Mouse (Mus musculus) kidney, adult 18-20 months (tissue): ENCODE data around the gene Dysf.
A peak's percentile ranks its signal among the peaks of the same experiment; 100 is the strongest.

Experiments used
- DNase-seq: peaks from one replicate; pipeline ENCODE4 v3.0.0; 2021

The Dysf gene

DNA sequence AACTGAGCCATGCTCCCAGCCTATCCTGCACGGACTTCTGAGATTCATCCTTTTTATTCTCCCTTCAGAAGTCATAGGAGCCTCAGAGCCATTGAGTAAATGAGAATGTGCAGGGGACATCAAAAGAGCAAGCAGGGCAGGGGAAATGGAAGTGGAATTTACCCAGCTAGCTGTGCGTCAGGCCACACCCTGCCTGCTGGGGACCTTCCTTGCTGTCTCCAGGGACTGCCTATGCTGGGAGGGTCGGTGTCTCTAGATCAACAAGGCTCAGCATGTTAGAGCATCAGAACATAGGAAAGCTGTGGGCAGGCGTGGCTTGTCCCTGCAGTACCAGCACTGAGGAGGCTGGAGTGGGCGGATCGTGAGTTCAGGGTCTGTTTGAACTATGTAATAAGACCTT, 42.6 kb downstream of the Dysf start:
- DNase-seq = no peak

DNA sequence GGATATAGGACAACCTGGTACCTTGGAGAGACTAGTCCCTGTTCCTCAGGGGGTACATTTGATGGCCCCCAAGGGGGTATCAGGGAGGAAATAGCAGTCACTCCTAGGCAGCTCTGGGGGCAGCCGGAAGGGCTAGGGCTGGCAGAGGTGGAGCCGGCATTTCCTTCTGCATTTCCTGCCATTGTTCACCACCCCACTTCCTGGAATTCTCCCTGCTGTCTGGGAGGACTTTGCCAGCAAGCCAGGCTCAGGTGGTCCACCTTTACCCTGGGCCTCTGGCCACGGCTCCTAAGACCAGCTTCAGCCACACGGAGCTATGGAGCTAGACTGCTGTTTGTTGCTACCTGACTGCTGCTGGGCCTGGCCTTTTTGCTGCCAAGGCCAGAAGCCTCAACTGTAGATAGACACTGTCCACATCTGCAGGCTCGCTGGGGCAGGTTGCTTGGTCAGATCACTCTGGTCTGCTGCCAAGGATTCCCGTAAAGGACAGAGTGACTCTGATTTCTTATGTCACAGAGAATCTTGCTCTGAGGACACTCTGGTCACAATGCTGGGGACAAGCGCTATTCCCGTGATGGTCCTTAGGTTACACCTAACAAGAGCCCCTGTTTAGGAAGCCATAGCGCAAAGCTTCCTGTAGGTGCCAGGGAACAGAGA, 45.6 kb downstream of the Dysf start:
- peak; percentile 44 for DNase-seq

DNA sequence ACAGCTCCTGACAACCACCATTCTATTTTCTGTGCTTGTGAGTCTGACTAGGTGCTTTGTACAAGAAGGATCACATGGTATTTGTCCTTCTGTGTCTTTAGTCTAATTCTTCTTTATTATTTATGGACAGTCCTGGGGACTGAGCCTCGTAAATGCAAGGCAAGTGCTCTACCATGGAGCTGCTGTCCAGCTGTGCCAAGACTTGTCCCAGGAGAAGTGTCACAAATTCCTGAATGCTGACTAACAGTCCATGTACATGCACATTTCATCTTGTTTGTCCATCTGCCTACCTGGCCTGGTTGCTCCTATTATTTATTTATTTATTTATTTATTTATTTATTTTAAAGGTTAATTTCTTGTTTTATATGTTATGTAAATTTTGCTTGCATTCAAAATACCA, 47.2 kb downstream of the Dysf start:
- DNase-seq = no peak

DNA sequence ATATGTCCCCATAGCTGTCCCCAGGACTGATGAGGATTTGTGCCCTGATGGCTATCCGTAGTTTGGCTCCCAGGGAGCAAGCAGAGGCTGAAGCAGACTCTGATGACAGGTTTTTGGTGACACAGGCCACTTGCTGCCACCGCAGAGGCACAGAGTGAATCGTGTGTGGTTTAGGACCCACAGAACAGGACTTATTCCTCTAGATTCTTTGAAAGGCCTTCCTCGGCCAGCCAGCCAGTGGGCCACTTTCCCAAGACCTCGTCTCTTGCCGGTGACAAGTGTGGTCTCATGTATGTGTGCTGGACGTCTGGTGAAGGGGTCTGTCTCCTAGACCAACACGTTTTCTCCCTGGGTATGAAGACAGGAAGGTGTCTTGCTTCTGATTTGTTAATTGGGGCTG, 48.8 kb downstream of the Dysf start:
- no peak for DNase-seq

DNA sequence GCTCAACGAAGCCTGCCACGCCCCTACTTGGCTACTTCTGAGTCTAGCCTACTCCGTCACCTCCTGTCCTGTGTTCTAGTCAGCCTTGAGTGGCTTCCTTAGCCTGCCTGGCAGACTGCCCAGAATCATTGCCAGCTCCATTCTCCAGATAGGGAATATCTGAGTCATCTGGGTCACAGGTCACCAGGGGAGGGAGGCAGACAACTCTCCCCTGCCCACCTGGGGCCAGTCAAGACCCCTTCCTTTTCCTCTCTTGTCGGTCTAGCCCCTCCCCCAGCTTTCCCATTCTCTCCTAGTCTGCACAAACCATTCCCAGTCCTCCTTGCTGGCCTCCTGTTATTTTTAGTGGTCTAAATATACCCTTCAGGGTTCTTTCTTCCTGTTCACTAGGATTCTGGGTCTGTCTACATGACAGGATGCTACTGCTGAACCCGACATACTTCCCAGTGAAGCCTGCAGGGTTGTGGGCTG, 50.3 kb downstream of the Dysf start:
- peak; percentile 70 for DNase-seq

DNA sequence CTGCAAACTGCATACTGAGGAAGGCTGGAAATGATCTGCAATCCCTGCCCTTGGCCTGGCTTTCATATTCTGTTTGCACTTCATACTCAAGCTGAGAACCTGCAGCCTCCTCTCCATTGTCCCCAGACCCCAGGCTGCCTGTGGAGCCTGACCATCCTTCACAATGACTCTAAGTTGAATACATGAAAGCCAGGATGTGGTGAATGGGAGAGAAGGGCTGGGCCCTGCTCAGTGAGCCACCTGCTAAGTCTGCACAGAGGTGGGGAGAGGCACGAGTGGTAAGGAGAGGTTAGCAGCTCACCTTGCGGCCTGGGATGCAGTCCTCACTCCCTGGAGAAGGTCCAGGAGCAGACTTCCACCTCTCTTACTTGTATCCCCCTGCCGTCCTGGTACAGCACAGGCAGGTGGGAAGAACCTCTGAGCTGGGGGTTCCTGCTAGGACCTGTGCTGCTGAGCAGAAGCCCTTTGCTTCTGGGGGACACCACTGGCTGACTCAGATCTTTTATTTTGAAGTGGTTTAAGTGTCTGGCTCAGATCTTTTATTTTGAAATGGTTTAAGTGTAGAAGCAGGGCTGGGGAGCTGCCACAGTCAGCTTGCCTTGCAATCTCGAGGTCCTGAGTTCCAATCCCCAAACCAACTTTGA, 51.5 kb downstream of the Dysf start:
- no peak for DNase-seq

GRCm38 (mm10) chr6:84061328-84061727, 52.9 kb downstream of the Dysf start:
- DNase-seq = peak; percentile 68

DNA sequence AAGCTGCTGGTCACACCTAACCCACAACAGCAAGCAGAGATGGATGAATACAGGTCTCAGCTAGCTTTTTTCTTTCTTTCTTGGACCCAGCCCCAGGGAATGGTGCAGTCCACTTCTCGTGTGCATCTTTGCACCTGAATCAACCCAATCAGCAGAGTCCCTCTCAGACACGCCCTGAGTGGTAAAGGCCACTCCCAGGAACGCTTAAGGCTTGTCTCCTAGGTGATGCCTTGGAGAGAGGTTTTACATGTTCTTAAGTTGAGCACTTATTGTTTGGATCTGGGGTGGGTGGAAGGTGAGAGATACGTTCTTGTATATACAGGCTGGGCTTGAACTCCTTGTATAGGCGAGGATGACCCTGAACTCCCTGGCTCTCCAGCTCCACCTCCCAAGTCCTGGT, 54.2 kb downstream of the Dysf start:
- DNase-seq = no peak

GRCm38 (mm10) chr6:84068236-84068635, 59.8 kb downstream of the Dysf start:
- DNase-seq = no peak

- DNase-seq = no peak
Observed at GRCm38 (mm10) chr6:84070251-84070650, 61.9 kb downstream of the Dysf start.

- DNase-seq = no peak
Observed at GRCm38 (mm10) chr6:84072574-84072973, 64.2 kb downstream of the Dysf start.

DNA sequence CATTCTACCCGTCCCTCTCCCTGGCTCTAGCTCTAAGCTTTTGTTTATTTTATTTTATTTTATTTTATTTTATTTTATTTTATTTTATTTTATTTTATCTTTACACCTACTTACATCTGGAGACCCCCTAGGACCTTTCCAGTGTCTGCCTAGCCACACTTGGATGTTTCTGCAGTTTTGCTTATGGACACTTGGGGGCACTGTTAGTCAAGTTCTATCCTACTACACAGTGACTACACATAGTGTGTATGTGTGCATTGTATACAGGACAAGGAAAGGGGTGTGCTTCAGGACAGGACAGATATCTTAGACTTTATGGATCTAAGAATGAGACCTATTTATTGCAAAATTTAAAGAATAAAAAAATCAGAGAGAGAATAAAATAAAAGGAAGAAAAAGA, 69.8 kb downstream of the Dysf start:
- no peak for DNase-seq

GRCm38 (mm10) chr6:84080631-84081030, 72.2 kb downstream of the Dysf start:
- DNase-seq = no peak

- DNase-seq = no peak
Observed at GRCm38 (mm10) chr6:84084757-84085156, 76.4 kb downstream of the Dysf start.

DNA sequence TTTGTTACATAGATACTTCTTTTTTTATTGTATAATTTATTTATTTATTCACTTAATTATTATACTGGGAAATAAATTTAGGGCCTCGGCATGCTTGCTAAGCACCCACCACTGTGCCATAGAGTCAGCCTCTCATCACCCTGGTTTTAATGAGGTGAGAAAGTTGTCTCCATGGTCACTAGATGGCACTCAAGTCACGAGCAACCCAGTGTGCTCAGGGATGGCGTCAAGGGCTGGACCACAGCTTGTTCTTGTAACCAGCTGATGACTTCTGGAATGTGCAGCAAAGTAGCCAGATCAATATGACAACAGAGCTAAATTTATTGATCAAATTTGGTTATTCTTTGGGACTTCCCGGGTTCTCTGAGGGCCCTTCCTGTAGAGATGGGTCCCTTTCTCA, 85.1 kb downstream of the Dysf start:
- no peak for DNase-seq

DNA sequence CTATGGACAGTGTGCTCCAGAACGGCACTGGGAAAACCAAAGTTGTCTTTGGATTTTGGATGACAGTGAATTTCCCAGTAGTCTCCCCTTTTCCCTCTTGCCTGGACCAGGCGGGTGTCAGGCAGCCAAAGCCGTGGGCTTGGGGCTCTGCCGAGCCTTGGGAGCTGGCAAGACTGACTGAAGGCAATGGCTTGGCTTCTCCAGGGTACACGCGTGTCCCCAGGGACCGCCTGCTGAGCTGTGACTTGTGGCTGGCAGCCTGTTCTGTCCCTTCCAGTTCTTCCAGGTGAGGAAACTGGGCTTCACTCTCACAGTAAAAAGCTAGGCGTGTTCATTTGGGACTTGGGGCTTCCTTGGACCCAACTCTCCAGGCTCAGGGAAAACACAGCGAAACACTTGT, 86.1 kb downstream of the Dysf start:
- no peak for DNase-seq

DNA sequence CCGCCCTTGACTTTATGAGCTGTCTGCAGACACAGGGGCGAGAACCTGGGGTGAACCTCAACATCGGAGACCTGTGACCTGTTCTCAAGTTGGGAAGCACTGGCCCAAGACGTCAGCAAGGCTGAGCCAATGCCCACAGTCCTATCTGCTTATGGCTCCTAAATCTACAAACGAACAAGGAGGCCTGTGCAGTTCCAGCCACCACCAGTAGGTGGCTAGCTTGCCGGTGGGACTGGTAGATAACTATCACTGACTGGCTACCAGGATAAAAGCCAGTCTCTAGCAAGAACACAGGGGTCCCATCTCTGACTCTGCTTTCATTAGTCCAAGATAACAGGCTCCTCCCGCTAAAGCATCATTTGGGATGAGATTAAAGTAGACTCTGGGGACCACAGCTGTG, 86.6 kb downstream of the Dysf start:
- peak; percentile 80 for DNase-seq

DNA sequence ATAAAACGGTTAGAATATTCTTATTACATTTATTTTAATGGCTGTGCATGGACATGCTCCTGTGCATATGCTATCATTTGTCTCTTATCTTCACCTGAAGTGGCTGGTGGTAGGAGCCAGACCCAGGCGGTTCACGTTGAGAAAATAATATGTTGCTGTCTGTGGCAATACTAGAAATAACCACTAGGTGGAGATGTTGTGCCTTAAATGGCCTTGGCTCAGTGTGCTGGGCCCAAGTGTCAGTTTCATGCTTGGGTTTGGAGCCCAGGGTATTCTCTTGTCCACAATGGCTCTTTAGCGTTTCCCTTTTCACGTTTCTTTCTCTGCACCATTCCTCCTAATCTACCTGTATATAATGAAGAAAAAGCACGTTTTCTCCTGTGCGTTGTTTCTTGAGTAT, 87.5 kb downstream of the Dysf start:
- peak; percentile 30 for DNase-seq

GRCm38 (mm10) chr6:84102002-84102401, 93.6 kb downstream of the Dysf start:
- no peak for DNase-seq

DNA sequence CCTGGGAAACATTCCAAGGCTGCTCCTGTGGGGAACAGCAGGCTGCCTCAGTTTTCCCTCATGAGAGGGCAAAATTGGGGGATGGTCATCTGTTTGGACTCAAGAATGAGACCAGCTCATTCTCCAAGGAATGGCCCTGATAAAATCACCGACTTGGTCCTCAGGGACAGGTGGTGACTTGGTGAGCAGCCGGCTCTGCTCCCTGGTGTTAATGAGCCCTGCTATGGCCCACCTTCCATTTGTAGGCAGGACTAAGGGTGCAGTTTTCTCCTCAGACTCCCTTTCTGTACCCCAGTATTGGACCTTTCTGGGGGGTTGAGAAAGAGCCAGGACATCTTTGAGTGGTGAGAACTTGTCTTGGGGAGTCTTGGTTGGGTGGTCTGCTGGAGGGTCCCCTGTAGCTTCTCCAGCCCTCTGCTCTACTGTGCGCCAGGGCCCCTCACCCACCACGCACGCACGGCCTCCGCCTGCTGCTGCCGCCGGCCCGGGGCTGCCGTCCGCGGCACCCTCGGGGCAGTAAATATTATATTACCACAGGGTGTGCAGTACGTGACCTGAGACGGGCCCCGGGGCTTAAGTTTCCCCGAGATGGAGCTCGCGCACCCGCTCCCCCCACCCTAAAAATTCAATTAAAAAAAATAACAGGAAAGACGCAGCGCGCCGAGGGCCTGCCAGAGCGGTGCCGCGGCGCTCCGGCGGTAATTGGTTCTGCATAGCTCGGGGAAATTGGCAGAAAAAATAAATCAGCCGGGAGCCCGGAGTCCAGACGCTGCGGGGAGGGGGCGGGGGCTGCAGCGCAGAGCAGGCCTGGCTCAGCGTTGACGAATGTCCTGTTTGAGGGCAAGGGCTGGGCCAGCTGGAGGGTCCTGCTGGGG, 97.0 kb downstream of the Dysf start:
- peak; percentile 11 for DNase-seq

DNA sequence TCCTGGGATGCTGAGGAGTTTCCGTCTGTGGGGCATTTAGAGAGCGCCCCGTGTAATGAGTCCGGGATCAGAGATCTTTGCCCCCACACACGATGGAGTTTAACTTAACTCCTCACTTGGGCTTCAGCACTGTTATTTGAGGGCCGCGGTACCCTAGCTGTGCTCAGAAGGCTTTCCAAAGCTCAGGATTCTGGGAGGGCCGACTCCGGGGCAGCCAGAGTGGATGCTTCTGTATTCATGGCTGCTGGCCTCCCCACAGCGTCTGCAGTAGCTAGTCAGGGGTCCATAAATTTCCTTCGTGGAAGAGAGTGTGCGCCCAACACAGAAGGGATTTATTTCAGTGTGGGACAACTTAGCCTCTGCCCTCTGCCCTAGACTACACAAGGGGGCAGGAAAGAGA, 97.7 kb downstream of the Dysf start:
- no peak for DNase-seq

DNA sequence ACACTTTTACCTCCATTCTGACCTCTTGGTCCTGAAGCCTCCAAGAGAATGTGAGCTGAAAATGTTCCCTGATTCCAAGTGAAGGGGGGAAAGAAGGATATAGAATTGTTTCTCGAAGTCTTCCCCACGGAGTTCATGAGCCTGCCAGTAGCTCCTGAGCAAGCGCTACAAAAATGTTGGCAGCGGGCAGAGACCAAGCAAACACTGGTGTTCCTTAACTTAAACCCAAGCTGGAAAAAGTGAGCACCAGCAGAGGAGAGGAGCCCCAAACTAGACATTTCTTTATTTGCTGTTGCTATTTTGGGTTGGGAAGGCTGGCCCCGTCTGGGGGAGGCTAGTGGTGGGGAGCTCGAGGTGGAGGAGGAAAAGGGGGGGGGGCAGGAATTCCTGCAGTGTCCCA, 102.0 kb downstream of the Dysf start:
- DNase-seq = no peak

GRCm38 (mm10) chr6:84111106-84111505, 102.7 kb downstream of the Dysf start:
- no peak for DNase-seq
